Mouse (Mus musculus): ENCODE results near the gene Ttc28. TPM values are rescaled to one million over a fixed set of nuclear protein-coding genes. Genes with fewer than 3 reads are reported as not detected.

Gene Ttc28
- total and polyA plus RNA-seq, 3 experiments, result 0.21 to 0.89 (median 0.28) TPM

- TF ChIP-seq CTCF (conservative IDR thresholded peaks at IDR 0.05 in 1 of 2, IDR thresholded peaks at IDR 0.05 in 1 of 2; ENCODE audit: low read depth in 2 of 2, low read length in 2 of 2) (no peak), TCF12 (IDR thresholded peaks at IDR 0.05; ENCODE audit: low read depth, low read length) (no peak), ELF1 (IDR thresholded peaks at IDR 0.05; ENCODE audit: low read depth, low read length) (no peak), EP300 (IDR thresholded peaks at IDR 0.05; ENCODE audit: low read length) (no peak), CHD2 (IDR thresholded peaks at IDR 0.05; ENCODE audit: low read length) (no peak), E2F4 (IDR thresholded peaks at IDR 0.05; ENCODE audit: insufficient replicate concordance, low read depth, low read length) (no peak), MXI1 (IDR thresholded peaks at IDR 0.05; ENCODE audit: low read depth, low read length) (no peak), MEF2A (IDR thresholded peaks at IDR 0.05; ENCODE audit: borderline replicate concordance, low read depth, low read length) (no peak), MYC (IDR thresholded peaks at IDR 0.05; ENCODE audit: low read depth, low read length) (no peak), SMC3 (IDR thresholded peaks at IDR 0.05; ENCODE audit: low read depth, low read length) (no peak), ZC3H11A (IDR thresholded peaks at IDR 0.05; ENCODE audit: low read depth, low read length) (no peak), ZMIZ1 (IDR thresholded peaks at IDR 0.05; ENCODE audit: low read depth, low read length) (no peak), NRF1 (IDR thresholded peaks at IDR 0.05; ENCODE audit: low read depth, low read length) (no peak), JUND (conservative IDR thresholded peaks at IDR 0.05; ENCODE audit: low read depth, low read length) (no peak), USF1 (IDR thresholded peaks at IDR 0.05; ENCODE audit: low read depth, low read length) (no peak), HCFC1 (IDR thresholded peaks at IDR 0.05; ENCODE audit: low read depth, low read length) (no peak), KAT2A (IDR thresholded peaks at IDR 0.05; ENCODE audit: insufficient replicate concordance, low read length) (no peak)
- no peak overlapping the region for H3K4me2 ChIP-seq (ENCODE audit: insufficient read depth, low read depth, poor library complexity, severe bottlenecking)
- in situ Hi-C loops (cut with MboI; ENCODE audit: low pct_ligation_motif_present, low pct_unique_long_range_greater_than_20kb, low sequenced_read_pairs) (no loop called here), dilution Hi-C loops (cut with MboI; ENCODE audit: extremely low pct_ligation_motif_present, extremely low pct_unique_long_range_greater_than_20kb, low sequenced_read_pairs) (no loop called here)
- H3K27ac ChIP-seq (ENCODE audit: insufficient read depth, low read depth), result no peak overlapping the region
- peaks cover 5 to 44% of the 10 kb centered on the region in 2 experiments; a peak in 3 of 4 replicates for H3K4me1 ChIP-seq (ENCODE audit: control insufficient read depth in 1 of 2, insufficient read depth in 2 of 2)
- H3K9me3 ChIP-seq (replicated peaks; ENCODE audit: low read length), result no peaks in the 10 kb centered on the region
- H3K27me3 ChIP-seq (replicated peaks), result peaks cover 18% of the 10 kb centered on the region
- no peak overlapping the region for H3K4me3 ChIP-seq (replicated peaks in 1 of 3; ENCODE audit: low read depth in 2 of 3, low read length in 2 of 3, poor library complexity in 1 of 3)
- DNase-seq (ENCODE audit: extremely low read depth), result no peak
- H3K36me3 ChIP-seq (replicated peaks in 1 of 2; ENCODE audit: control insufficient read depth in 1 of 2, insufficient read depth in 1 of 2, low read length in 1 of 2), result no peaks in the 10 kb centered on the region
- no peaks in the 10 kb centered on the region for H3K79me2 ChIP-seq (replicated peaks; ENCODE audit: control insufficient read depth, extremely low read depth, insufficient read depth, poor library complexity, severe bottlenecking)
- H3K9ac ChIP-seq (ENCODE audit: insufficient read depth, low read depth), result no peak overlapping the region
These were observed 318.1 kb downstream of the Ttc28 start for GRCm38 (mm10) chr5:111197727-111198126.

GRCm38 (mm10) chr5:111200167-111200840 is 320.7 kb downstream of the Ttc28 start:
- Histone ChIP-seq H3K27ac (ENCODE audit: insufficient read depth, low read depth) (no peak overlapping the region), H3K27me3 (replicated peaks) (peaks cover 14% of the 10 kb centered on the region)

More at GRCm38 (mm10) chr5:111200167-111200840, 320.7 kb downstream of the Ttc28 start:
- Histone ChIP-seq H3K79me2 (replicated peaks; ENCODE audit: control insufficient read depth, extremely low read depth, insufficient read depth, poor library complexity, severe bottlenecking) (no peaks in the 10 kb centered on the region), H3K36me3 (replicated peaks in 1 of 2; ENCODE audit: control insufficient read depth in 1 of 2, insufficient read depth in 1 of 2, low read length in 1 of 2) (no peaks in the 10 kb centered on the region), H3K4me3 (replicated peaks in 1 of 3; ENCODE audit: low read depth in 2 of 3, low read length in 2 of 3, poor library complexity in 1 of 3) (no peak overlapping the region), H3K4me1 (ENCODE audit: control insufficient read depth in 1 of 2, insufficient read depth in 2 of 2) (peaks cover 5 to 34% of the 10 kb centered on the region in 2 experiments; a peak in 3 of 4 replicates), H3K9ac (ENCODE audit: insufficient read depth, low read depth) (no peak overlapping the region), H3K4me2 (ENCODE audit: insufficient read depth, low read depth, poor library complexity, severe bottlenecking) (peak overlapping the region; percentile 11; the same call in 1 of the 2 replicates), H3K9me3 (replicated peaks; ENCODE audit: low read length) (no peaks in the 10 kb centered on the region)
- peak; percentile 65 for DNase-seq (ENCODE audit: extremely low read depth)
- dilution Hi-C loops (cut with MboI; ENCODE audit: extremely low pct_ligation_motif_present, extremely low pct_unique_long_range_greater_than_20kb, low sequenced_read_pairs), result no loop called here
- in situ Hi-C loops (cut with MboI; ENCODE audit: low pct_ligation_motif_present, low pct_unique_long_range_greater_than_20kb, low sequenced_read_pairs), result loop anchor here (25.0 kb wide), 1 partner anchor 188 kb away; no protein-coding TSS in a partner anchor
- TF ChIP-seq IRF4 (IDR thresholded peaks at IDR 0.05; ENCODE audit: low read depth, low read length) (peak; percentile 54; the same call in 1 of the 2 replicates), EP300 (IDR thresholded peaks at IDR 0.05; ENCODE audit: low read length) (peak; percentile 58; the same call in 1 of the 2 replicates), MYC (IDR thresholded peaks at IDR 0.05; ENCODE audit: low read depth, low read length) (no peak), BHLHE40 (IDR thresholded peaks at IDR 0.05; ENCODE audit: low read depth, low read length) (peak; percentile 26; the same call in 1 of the 2 replicates)

Measured in CH12.LX (cell line).